In genomic region chr11:78322076-78322831, GRCm38 (mm10) we compare ENCODE assay signal across 8 mouse cellular contexts. TPM values are rescaled to one million over a fixed set of nuclear protein-coding genes. Genes with fewer than 3 reads are reported as not detected.
DNase-seq lines count a peak whose midpoint lies in the region; ATAC-seq and TF ChIP-seq lines count a peak whose summit lies in the region.

No protein-coding gene starts in this region.

- TF ChIP-seq CTCF in midbrain, postnatal 0 days (IDR thresholded peaks at IDR 0.05) = no peak

- H3K4me1 ChIP-seq in hindbrain, embryonic 14.5 days (replicated peaks; ENCODE audit: control insufficient read depth, insufficient read depth, low read length) = peaks cover 10% of the 10 kb centered on the region
- H3K4me1 ChIP-seq in midbrain, postnatal 0 days (ENCODE audit: insufficient read depth, low read length) = peaks cover 3% of the 10 kb centered on the region; the same call in 1 of the 2 replicates

- no peaks in the 10 kb centered on the region for H3K9me3 ChIP-seq in hindbrain, embryonic 14.5 days (ENCODE audit: control insufficient read depth, low read length)
- no peaks in the 10 kb centered on the region for H3K9me3 ChIP-seq in midbrain, postnatal 0 days (ENCODE audit: low read length)

- H3K36me3 ChIP-seq in hindbrain, embryonic 14.5 days (replicated peaks; ENCODE audit: control insufficient read depth, insufficient read depth) = no peaks in the 10 kb centered on the region; the same call in 1 of the 2 replicates
- 0 out of 2 replicates have a peak, but pooled peaks cover 2% of the 10 kb centered on the region for H3K36me3 ChIP-seq in midbrain, postnatal 0 days (ENCODE audit: insufficient read depth, low read length)

- peak overlapping the region; percentile 26; the same call in 1 of the 2 replicates for H3K4me3 ChIP-seq in hindbrain, embryonic 14.5 days (replicated peaks; ENCODE audit: low read length)
- H3K4me3 ChIP-seq in midbrain, postnatal 0 days (ENCODE audit: low read depth, low read length) = peak overlapping the region; percentile 20; the same call in 1 of the 2 replicates

- DNase-seq in cerebellum, postnatal 14 days = peak; percentile 11 to 38
- no peak for DNase-seq in cerebellum, adult 8-10 months
- DNase-seq in left cerebral cortex, postnatal 14 days (ENCODE audit: low spot score in 2 of 2) = peak; percentile 42 to 59
- no peak for DNase-seq in left cerebral cortex, postnatal 4 days
- DNase-seq in hindbrain, embryonic 14.5 days (ENCODE audit: low spot score) = no peak
- peak; percentile 79 for DNase-seq in midbrain, postnatal 0 days (ENCODE audit: low spot score)
- no peak for DNase-seq in thymus, postnatal 36 days
- no peak for DNase-seq in adipocyte (ENCODE audit: low spot score)

- intact Hi-C loops in left cerebral cortex, postnatal 14 days (cut with DNase I) = no loop called here
- intact Hi-C loops in left cerebral cortex, postnatal 4 days (cut with DNase I) = no loop called here

- H3K4me2 ChIP-seq in hindbrain, embryonic 14.5 days (replicated peaks) = peak overlapping the region; percentile 36
- peak overlapping the region; percentile 36 for H3K4me2 ChIP-seq in midbrain, postnatal 0 days (ENCODE audit: low read depth, low read length, poor library complexity, severe bottlenecking)

- peak overlapping the region; percentile 76; the same call in 1 of the 2 replicates for H3K27ac ChIP-seq in hindbrain, embryonic 14.5 days
- H3K27ac ChIP-seq in midbrain, postnatal 0 days (ENCODE audit: low read depth, low read length) = peak overlapping the region; percentile 76

- peak; percentile 54 for ATAC-seq in hindbrain, embryonic 14.5 days (ENCODE audit: low FRiP score)
- ATAC-seq in midbrain, postnatal 0 days (ENCODE audit: low FRiP score) = peak; percentile 65

- 55% methylated on average over 2 of the region's 2 CpGs for WGBS in hindbrain, embryonic 14.5 days
- 51% methylated on average over 2 of the region's 2 CpGs for WGBS in midbrain, postnatal 0 days

- no peaks in the 10 kb centered on the region for H3K27me3 ChIP-seq in hindbrain, embryonic 14.5 days (ENCODE audit: control insufficient read depth, insufficient read depth, low read length)
- no peaks in the 10 kb centered on the region for H3K27me3 ChIP-seq in midbrain, postnatal 0 days (ENCODE audit: insufficient read depth, low read length)

- H3K9ac ChIP-seq in hindbrain, embryonic 14.5 days = peak overlapping the region; percentile 47; the same call in 1 of the 2 replicates
- H3K9ac ChIP-seq in midbrain, postnatal 0 days (replicated peaks; ENCODE audit: low read length, poor library complexity, severe bottlenecking) = peak overlapping the region; percentile 26; the same call in 1 of the 2 replicates

RNA-seq across cellular contexts. Expression of gene Aldoc, which starts 0.5 kb away (rescaled TPM):
- 100 to 1,000 TPM; 532 to 560 TPM for total RNA-seq in left cerebral cortex, postnatal 14 days (2021)
- 100 to 1,000 TPM; 109 to 113 TPM for total RNA-seq in left cerebral cortex, postnatal 4 days (2021)
- polyA plus RNA-seq in hindbrain, embryonic 14.5 days (2014; fragmentation: Nextera tagmentation; extraction: Ambion mirVana) = 278 and 292 TPM in 2 replicates
- total RNA-seq in midbrain, postnatal 0 days (2014; rRNA removed) = 265 and 359 TPM in 2 replicates
- polyA plus RNA-seq in midbrain, postnatal 0 days (2015; fragmentation: Nextera tagmentation; extraction: Ambion mirVana) = 224 and 305 TPM in 2 replicates

RNA-seq across cellular contexts. Expression of gene Pigs, which starts 6.0 kb away (rescaled TPM):
- total RNA-seq in left cerebral cortex, postnatal 14 days (2021) = 10 to 100 TPM; 81.1 to 81.3 TPM
- 10 to 100 TPM; 52.9 to 59.9 TPM for total RNA-seq in left cerebral cortex, postnatal 4 days (2021)
- polyA plus RNA-seq in hindbrain, embryonic 14.5 days (2014; fragmentation: Nextera tagmentation; extraction: Ambion mirVana) = 76.4 and 76.5 TPM in 2 replicates
- total RNA-seq in midbrain, postnatal 0 days (2014; rRNA removed) = 62.4 and 67.2 TPM in 2 replicates
- polyA plus RNA-seq in midbrain, postnatal 0 days (2015; fragmentation: Nextera tagmentation; extraction: Ambion mirVana) = 82.6 and 91.0 TPM in 2 replicates

RNA-seq across cellular contexts. Expression of gene Spag5, which starts 20.9 kb away (rescaled TPM):
- 1 to 10 TPM; 5.0 to 8.4 TPM for total RNA-seq in left cerebral cortex, postnatal 14 days (2021)
- 1 to 10 TPM; 5.2 to 6.2 TPM for total RNA-seq in left cerebral cortex, postnatal 4 days (2021)
- 5.6 and 9.2 TPM in 2 replicates for polyA plus RNA-seq in hindbrain, embryonic 14.5 days (2014; fragmentation: Nextera tagmentation; extraction: Ambion mirVana)
- total RNA-seq in midbrain, postnatal 0 days (2014; rRNA removed) = 3.1 and 3.6 TPM in 2 replicates
- 2.2 and 2.4 TPM in 2 replicates for polyA plus RNA-seq in midbrain, postnatal 0 days (2015; fragmentation: Nextera tagmentation; extraction: Ambion mirVana)

RNA-seq across cellular contexts. Expression of gene Unc119, which starts 21.0 kb away (rescaled TPM):
- 10 to 100 TPM; 28.2 to 30.6 TPM for total RNA-seq in left cerebral cortex, postnatal 14 days (2021)
- total RNA-seq in left cerebral cortex, postnatal 4 days (2021) = 10 to 100 TPM; 51.8 to 57.5 TPM
- 82.6 and 95.8 TPM in 2 replicates for polyA plus RNA-seq in hindbrain, embryonic 14.5 days (2014; fragmentation: Nextera tagmentation; extraction: Ambion mirVana)
- total RNA-seq in midbrain, postnatal 0 days (2014; rRNA removed) = 93.5 and 141 TPM in 2 replicates
- polyA plus RNA-seq in midbrain, postnatal 0 days (2015; fragmentation: Nextera tagmentation; extraction: Ambion mirVana) = 79.6 and 83.4 TPM in 2 replicates

RNA-seq across cellular contexts. Expression of gene BC030499, which starts 31.6 kb away (rescaled TPM):
- 1 to 10 TPM; 6.4 to 9.3 TPM for total RNA-seq in left cerebral cortex, postnatal 14 days (2021)
- 1 to 10 TPM in 1 of 2 experiments, under 1 TPM in 1; 0.72 to 1.1 TPM for total RNA-seq in left cerebral cortex, postnatal 4 days (2021)
- 0.16 and 0.35 TPM in 2 replicates for polyA plus RNA-seq in hindbrain, embryonic 14.5 days (2014; fragmentation: Nextera tagmentation; extraction: Ambion mirVana)
- total RNA-seq in midbrain, postnatal 0 days (2014; rRNA removed) = 0.22 and 0.38 TPM in 2 replicates
- polyA plus RNA-seq in midbrain, postnatal 0 days (2015; fragmentation: Nextera tagmentation; extraction: Ambion mirVana) = 0.12 TPM in 1 of 2 replicates, not detected in the other

Comparison
In these comparisons a context has a peak if more than half of its experiments do, and no peak if none do; other contexts are left out.
1. DNase-seq: peak in cerebellum, postnatal 14 days (2 of 2), left cerebral cortex, postnatal 14 days (2 of 2) and midbrain, postnatal 0 days (single experiment); none in cerebellum, adult 8-10 months (single experiment), left cerebral cortex, postnatal 4 days (single experiment), hindbrain, embryonic 14.5 days (single experiment), thymus, postnatal 36 days (0 of 2) and adipocyte (single experiment).